Mouse (Mus musculus) heart, embryonic 11.5 days (tissue): ENCODE results near the gene Pik3cd. TPM values are rescaled to one million over a fixed set of nuclear protein-coding genes. Genes with fewer than 3 reads are reported as not detected.
"Not testable (repeated sequence)": the region's sequence is repeated elsewhere in the genome, so short reads cannot be mapped to it uniquely, and the experiment has no call there.

ENCODE experiments used
- ATAC-seq: fragments of 200-750 bp; cut with Nextera tagmentation; replicated peaks from 2 replicates; pipeline ENCODE4 v1.8.0; 2017; ENCODE audit warnings: moderate library complexity; ENCODE audit not compliant: insufficient number of reproducible peaks, low FRiP score, low TSS enrichment
- H3K27ac ChIP-seq: fragments of 300-500 bp; sonication (generic); 2 replicates; pipeline ENCODE4 v1.5.1; 2014; ENCODE audit warnings: mild to moderate bottlenecking, low read depth, low read length
- H3K27me3 ChIP-seq: fragments of 300-500 bp; sonication (generic); 2 replicates; pipeline ENCODE4 v1.6.1; 2014; ENCODE audit warnings: mild to moderate bottlenecking, low read length, mixed read lengths; ENCODE audit not compliant: control insufficient read depth, insufficient read depth
- H3K36me3 ChIP-seq: fragments of 300-500 bp; sonication (generic); 2 replicates; pipeline ENCODE4 v1.6.1; 2014; ENCODE audit warnings: mild to moderate bottlenecking, low read length, moderate library complexity, mixed read lengths; ENCODE audit not compliant: control insufficient read depth, insufficient read depth
- H3K4me1 ChIP-seq: fragments of 300-500 bp; sonication (generic); 2 replicates; pipeline ENCODE4 v1.6.1; 2014; ENCODE audit warnings: low read length; ENCODE audit not compliant: control insufficient read depth, insufficient read depth
- H3K4me2 ChIP-seq: fragments of 300-500 bp; sonication (generic); 2 replicates; pipeline ENCODE4 v1.6.1; 2014; ENCODE audit warnings: mild to moderate bottlenecking, moderate library complexity
- H3K4me3 ChIP-seq: fragments of 300-500 bp; sonication (generic); 2 replicates; pipeline ENCODE4 v1.5.1; 2014; ENCODE audit warnings: low read depth, low read length
- H3K9ac ChIP-seq: fragments of 300-500 bp; sonication (generic); 2 replicates; pipeline ENCODE4 v1.6.1; 2014; ENCODE audit warnings: mild to moderate bottlenecking, low read depth, low read length, moderate library complexity
- H3K9me3 ChIP-seq: fragments of 300-500 bp; sonication (generic); replicated peaks from 2 replicates; pipeline ENCODE4 v1.6.1; 2016; ENCODE audit warnings: low read length; ENCODE audit not compliant: control insufficient read depth
- WGBS: fragments of 180-500 bp; shearing (Covaris S2); extraction: QIAGEN DNeasy Blood & Tissue Kit; methylation state at CpG from one replicate; pipeline ENCODE4 v1.1.7; 2014; ENCODE audit not compliant: insufficient replicate concordance; 5-methylcytosine and 5-hydroxymethylcytosine counted together
- polyA plus RNA-seq: library from polyadenylated mRNA; unstranded; fragments of >200 nt; fragmentation: Nextera tagmentation; extraction: Ambion mirVana; gene quantifications from 2 replicates; pipeline ENCODE4 v1.2.1, GENCODE M21; 2014

The Pik3cd gene
- polyA plus RNA-seq, 1 experiment from 2014 or later: 2.3 TPM

GRCm38 (mm10) chr4:149626809-149627208, 75.6 kb downstream of the Pik3cd start:
- H3K9me3 ChIP-seq: no peaks in the 10 kb centered on the region
- H3K9ac ChIP-seq: no peak overlapping the region
- no peaks in the 10 kb centered on the region for H3K4me1 ChIP-seq
- no peak overlapping the region for H3K27ac ChIP-seq
- 82% methylated on average over 17 of the region's 17 CpGs for WGBS
- H3K4me3 ChIP-seq: no peak overlapping the region
- no peaks in the 10 kb centered on the region for H3K27me3 ChIP-seq
- no peak for ATAC-seq
- peaks cover 4% of the 10 kb centered on the region; the same call in 1 of the 2 replicates for H3K36me3 ChIP-seq
- H3K4me2 ChIP-seq: no peak overlapping the region

DNA sequence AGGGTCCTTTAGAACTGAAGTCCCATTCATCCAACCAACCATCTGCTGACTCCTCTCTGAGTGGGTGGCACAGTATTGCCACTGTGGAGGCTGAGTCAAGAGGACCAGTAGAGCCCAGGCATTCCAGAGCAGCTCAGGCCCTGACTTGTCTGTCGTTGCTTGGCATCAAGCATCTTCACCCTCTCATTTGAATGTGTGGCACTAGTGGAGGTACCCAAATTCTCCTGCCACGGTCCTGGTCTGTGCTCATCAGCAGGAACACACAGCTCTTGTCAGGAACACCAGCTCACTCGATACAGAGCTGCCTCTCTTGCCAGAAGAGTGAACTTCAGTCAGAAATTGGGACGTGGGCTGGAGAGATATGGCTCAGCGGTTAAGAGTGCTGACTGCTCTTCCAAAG, 78.7 kb downstream of the Pik3cd start:
- Histone ChIP-seq H3K27me3 (no peaks in the 10 kb centered on the region), H3K9ac (no peak overlapping the region), H3K36me3 (no peaks in the 10 kb centered on the region), H3K4me2 (no peak overlapping the region), H3K4me1 (no peaks in the 10 kb centered on the region), H3K27ac (no peak overlapping the region), H3K4me3 (no peak overlapping the region), H3K9me3 (no peaks in the 10 kb centered on the region)
- no peak for ATAC-seq
- WGBS: 83% methylated on average over 5 of the region's 5 CpGs

GRCm38 (mm10) chr4:149621286-149621685, 81.1 kb downstream of the Pik3cd start:
- Histone ChIP-seq H3K9ac (no peak overlapping the region), H3K27me3 (no peaks in the 10 kb centered on the region), H3K27ac (no peak overlapping the region), H3K9me3 (no peaks in the 10 kb centered on the region), H3K4me1 (no peaks in the 10 kb centered on the region), H3K4me2 (no peak overlapping the region), H3K4me3 (no peak overlapping the region), H3K36me3 (no peaks in the 10 kb centered on the region)
- no peak for ATAC-seq
- WGBS: 68% methylated on average over 4 of the region's 4 CpGs

- H3K27ac ChIP-seq: no peak overlapping the region
- H3K4me2 ChIP-seq: no peak overlapping the region
- WGBS: 39% methylated on average over 8 of the region's 8 CpGs
- no peaks in the 10 kb centered on the region for H3K27me3 ChIP-seq
- H3K9ac ChIP-seq: no peak overlapping the region
- no peak for ATAC-seq
- no peaks in the 10 kb centered on the region for H3K4me1 ChIP-seq
- H3K4me3 ChIP-seq: no peak overlapping the region
- no peaks in the 10 kb centered on the region for H3K36me3 ChIP-seq
- H3K9me3 ChIP-seq: no peaks in the 10 kb centered on the region
Measured at GRCm38 (mm10) chr4:149619988-149620387, 82.4 kb downstream of the Pik3cd start.

GRCm38 (mm10) chr4:149616999-149617398, 85.4 kb downstream of the Pik3cd start:
- ATAC-seq, H3K4me3 ChIP-seq, H3K9ac ChIP-seq, H3K4me1 ChIP-seq, H3K27ac ChIP-seq, H3K27me3 ChIP-seq, H3K4me2 ChIP-seq, H3K9me3 ChIP-seq, H3K36me3 ChIP-seq: not testable (repeated sequence)
- 86% methylated on average over 3 of the region's 3 CpGs for WGBS

DNA sequence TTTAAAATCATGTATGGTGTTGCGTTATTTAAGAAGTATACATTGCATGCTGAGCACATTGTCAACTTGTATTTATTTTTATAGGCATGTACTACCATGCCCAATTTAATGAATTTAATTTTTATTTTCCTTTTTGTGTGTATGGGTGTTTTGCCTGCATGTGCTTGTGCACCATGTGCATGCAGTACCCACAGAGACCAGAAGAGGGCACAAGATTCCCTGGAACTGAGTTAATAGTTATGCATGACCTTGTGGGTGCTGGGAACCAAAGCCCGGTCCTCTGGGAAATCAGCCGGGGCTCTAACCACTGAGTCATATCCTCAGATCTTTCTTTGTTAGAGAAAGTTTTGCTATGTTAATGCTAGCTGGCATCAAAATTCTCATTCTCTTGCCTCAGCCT, 87.5 kb downstream of the Pik3cd start:
- ATAC-seq: no peak
- Histone ChIP-seq H3K36me3 (no peaks in the 10 kb centered on the region), H3K27me3 (no peaks in the 10 kb centered on the region), H3K4me3 (no peak overlapping the region), H3K9me3 (peaks cover 3% of the 10 kb centered on the region; the same call in 1 of the 2 replicates), H3K27ac (no peak overlapping the region), H3K9ac (no peak overlapping the region), H3K4me1 (no peaks in the 10 kb centered on the region), H3K4me2 (no peak overlapping the region)
- WGBS: 94% methylated on average over 3 of the region's 3 CpGs

DNA sequence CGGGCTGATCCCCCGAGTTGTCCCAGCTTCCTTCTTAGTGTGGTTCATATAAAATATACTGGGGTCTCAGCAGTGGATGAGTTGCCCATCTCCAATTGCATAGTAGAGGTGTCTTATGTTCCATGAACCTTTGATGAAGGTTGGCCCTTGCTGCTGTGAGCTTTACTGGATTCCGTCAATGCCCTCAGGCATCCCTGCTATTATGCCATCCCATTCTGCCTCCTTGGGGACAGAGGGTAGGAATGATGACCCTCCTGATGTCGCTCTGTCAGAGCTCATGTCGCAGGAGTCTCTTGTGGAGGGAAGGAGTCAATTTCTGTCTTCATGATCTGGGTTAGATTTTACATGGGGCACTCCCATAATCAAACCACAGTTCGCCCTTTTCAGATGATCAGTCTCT, 88.9 kb downstream of the Pik3cd start:
- not testable (repeated sequence) for H3K4me1 ChIP-seq, H3K36me3 ChIP-seq, H3K27ac ChIP-seq, H3K9me3 ChIP-seq, H3K27me3 ChIP-seq, H3K9ac ChIP-seq, H3K4me2 ChIP-seq, H3K4me3 ChIP-seq
- ATAC-seq: peak; percentile 39; the same call in 1 of the 2 replicates
- 78% methylated on average over 6 of the region's 6 CpGs for WGBS

- no peak overlapping the region for H3K4me2 ChIP-seq
- no peak overlapping the region for H3K9ac ChIP-seq
- peaks cover 3% of the 10 kb centered on the region; the same call in 1 of the 2 replicates for H3K9me3 ChIP-seq
- H3K27ac ChIP-seq: no peak overlapping the region
- ATAC-seq: no peak
- no peaks in the 10 kb centered on the region for H3K36me3 ChIP-seq
- WGBS: 44% methylated on average over 10 of the region's 10 CpGs
- H3K4me3 ChIP-seq: no peak overlapping the region
- peaks cover 9% of the 10 kb centered on the region for H3K4me1 ChIP-seq
- no peaks in the 10 kb centered on the region for H3K27me3 ChIP-seq
Measured at GRCm38 (mm10) chr4:149611376-149612044, 90.9 kb downstream of the Pik3cd start.
